Mouse (Mus musculus): ENCODE results near the gene Chpf. TPM values are rescaled to one million over a fixed set of nuclear protein-coding genes. Genes with fewer than 3 reads are reported as not detected.

The Chpf gene
- polyA plus RNA-seq, 1 experiment from 2014 or later, result 44.7 TPM

GRCm38 (mm10) chr1:75511437-75512210 lies 32.5 kb upstream of the Chpf start:
- Histone ChIP-seq H3K9ac (replicated peaks; ENCODE audit: low read depth, low read length) (no peak overlapping the region), H3K36me3 (ENCODE audit: control insufficient read depth, insufficient read depth, low read length) (no peaks in the 10 kb centered on the region), H3K4me2 (ENCODE audit: low read depth, low read length) (no peak overlapping the region), H3K4me3 (ENCODE audit: low read depth, low read length) (no peak overlapping the region), H3K27ac (ENCODE audit: low read depth, low read length) (no peak overlapping the region), H3K27me3 (ENCODE audit: control insufficient read depth, insufficient read depth, low read length) (no peaks in the 10 kb centered on the region), H3K9me3 (ENCODE audit: control insufficient read depth, low read length) (no peaks in the 10 kb centered on the region), H3K4me1 (ENCODE audit: control insufficient read depth, insufficient read depth, low read length) (peaks cover under 1% of the 10 kb centered on the region; the same call in 1 of the 2 replicates)
- WGBS, result 71% methylated on average over 4 of the region's 4 CpGs
- no peak for ATAC-seq (ENCODE audit: low read depth)

GRCm38 (mm10) chr1:75510154-75510553 lies 31.0 kb upstream of the Chpf start:
- Histone ChIP-seq H3K4me2 (ENCODE audit: low read depth, low read length) (no peak overlapping the region), H3K36me3 (ENCODE audit: control insufficient read depth, insufficient read depth, low read length) (no peaks in the 10 kb centered on the region), H3K27ac (ENCODE audit: low read depth, low read length) (no peak overlapping the region), H3K9me3 (ENCODE audit: control insufficient read depth, low read length) (no peaks in the 10 kb centered on the region), H3K4me3 (ENCODE audit: low read depth, low read length) (no peak overlapping the region), H3K27me3 (ENCODE audit: control insufficient read depth, insufficient read depth, low read length) (no peaks in the 10 kb centered on the region), H3K9ac (replicated peaks; ENCODE audit: low read depth, low read length) (no peak overlapping the region), H3K4me1 (ENCODE audit: control insufficient read depth, insufficient read depth, low read length) (peaks cover 3% of the 10 kb centered on the region; the same call in 1 of the 2 replicates)
- 75% methylated on average over 5 of the region's 5 CpGs for WGBS
- no peak for ATAC-seq (ENCODE audit: low read depth)

DNA sequence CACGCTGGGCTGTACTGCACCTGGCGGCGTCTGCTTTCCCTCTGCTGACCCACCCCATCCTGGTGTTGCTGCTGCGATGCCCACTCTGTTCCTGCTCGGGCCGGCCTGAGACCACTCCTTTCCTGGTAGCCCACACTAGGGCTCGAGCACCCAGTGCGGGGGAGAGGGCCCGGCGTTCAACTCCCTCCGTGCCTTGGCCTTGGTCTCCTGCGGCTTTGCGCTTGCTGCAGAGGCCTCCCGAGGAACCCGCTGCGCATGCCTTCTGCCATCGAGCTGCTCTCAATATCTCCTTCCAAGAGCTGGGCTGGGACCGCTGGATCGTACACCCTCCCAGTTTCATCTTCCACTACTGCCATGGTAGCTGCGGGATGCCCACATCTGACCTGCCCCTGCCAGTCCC lies 30.5 kb upstream of the Chpf start:
- no peak overlapping the region for H3K4me3 ChIP-seq (ENCODE audit: low read depth, low read length)
- no peaks in the 10 kb centered on the region for H3K36me3 ChIP-seq (ENCODE audit: control insufficient read depth, insufficient read depth, low read length)
- no peaks in the 10 kb centered on the region for H3K27me3 ChIP-seq (ENCODE audit: control insufficient read depth, insufficient read depth, low read length)
- H3K9ac ChIP-seq (replicated peaks; ENCODE audit: low read depth, low read length), result no peak overlapping the region
- H3K4me1 ChIP-seq (ENCODE audit: control insufficient read depth, insufficient read depth, low read length), result peaks cover 3% of the 10 kb centered on the region; the same call in 1 of the 2 replicates
- no peak overlapping the region for H3K4me2 ChIP-seq (ENCODE audit: low read depth, low read length)
- ATAC-seq (ENCODE audit: low read depth), result no peak
- 64% methylated on average over 20 of the region's 20 CpGs for WGBS
- no peak overlapping the region for H3K27ac ChIP-seq (ENCODE audit: low read depth, low read length)
- no peaks in the 10 kb centered on the region for H3K9me3 ChIP-seq (ENCODE audit: control insufficient read depth, low read length)

- H3K36me3 ChIP-seq (ENCODE audit: control insufficient read depth, insufficient read depth, low read length), result no peaks in the 10 kb centered on the region
- no peaks in the 10 kb centered on the region for H3K9me3 ChIP-seq (ENCODE audit: control insufficient read depth, low read length)
- peaks cover 3% of the 10 kb centered on the region; the same call in 1 of the 2 replicates for H3K4me1 ChIP-seq (ENCODE audit: control insufficient read depth, insufficient read depth, low read length)
- WGBS, result 79% methylated on average over 10 of the region's 10 CpGs
- ATAC-seq (ENCODE audit: low read depth), result no peak
- H3K27ac ChIP-seq (ENCODE audit: low read depth, low read length), result peak within 1 kb of the TSS; percentile 90
- peak within 1 kb of the TSS; percentile 83 for H3K4me3 ChIP-seq (ENCODE audit: low read depth, low read length)
- H3K9ac ChIP-seq (replicated peaks; ENCODE audit: low read depth, low read length), result peak within 1 kb of the TSS; percentile 97
- no peaks in the 10 kb centered on the region for H3K27me3 ChIP-seq (ENCODE audit: control insufficient read depth, insufficient read depth, low read length)
- H3K4me2 ChIP-seq (ENCODE audit: low read depth, low read length), result peak within 1 kb of the TSS; percentile 89
Measured at GRCm38 (mm10) chr1:75507006-75507405, 27.9 kb upstream of the Chpf start, which contains the start of gene Inha. Gene Inha (plus strand): TSS chr1:75507077.

DNA sequence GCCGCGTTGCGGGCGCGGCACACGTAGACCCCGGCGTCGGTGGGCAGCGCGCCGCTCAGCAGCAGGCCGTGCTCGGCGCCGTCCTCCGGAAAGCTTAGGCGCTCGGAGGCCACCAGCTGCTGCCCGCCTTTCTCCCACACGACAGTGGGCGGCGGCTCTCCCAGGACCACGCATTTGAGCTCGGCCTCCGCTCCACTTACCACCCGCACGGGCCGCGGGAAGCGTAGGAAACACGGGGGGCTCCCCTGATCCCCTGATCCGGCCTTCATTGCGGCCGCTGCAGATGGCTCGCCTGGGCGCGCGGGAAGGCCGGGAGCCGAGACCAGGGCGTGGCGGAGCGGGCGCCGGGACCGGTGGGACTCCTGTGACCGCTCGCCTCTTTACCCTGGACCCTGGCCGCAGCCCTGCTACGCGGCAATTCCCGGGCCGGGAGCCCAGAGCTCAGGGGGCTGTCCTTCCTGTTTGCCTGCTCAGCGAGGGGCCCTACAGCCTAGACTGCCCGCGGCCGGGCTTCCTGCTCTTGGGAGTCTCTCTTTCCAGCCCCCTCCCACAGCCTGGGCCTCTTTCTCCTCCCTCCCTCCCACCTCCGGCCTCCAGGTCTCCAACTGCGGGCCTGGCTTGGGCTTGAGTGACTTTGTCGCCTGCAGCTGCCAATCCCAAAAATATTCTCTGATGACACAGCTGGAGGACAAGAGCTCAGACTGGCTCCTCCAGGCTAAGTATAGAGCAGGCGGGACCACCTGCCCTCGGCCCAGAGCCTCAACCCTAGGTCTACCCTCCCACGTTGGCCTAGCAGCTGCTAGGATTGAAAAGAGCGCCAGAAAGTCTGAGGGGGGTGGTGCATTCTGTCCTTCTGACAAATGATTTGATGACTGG lies 27.1 kb upstream of the Chpf start, which contains the start of gene Obsl1:
TSS of gene Obsl1 (minus strand) at position 497 of the 876 bp plus-strand sequence.
- H3K27ac ChIP-seq (ENCODE audit: low read depth, low read length), result peak within 1 kb of the TSS; percentile 90
- H3K4me1 ChIP-seq (ENCODE audit: control insufficient read depth, insufficient read depth, low read length), result peaks cover 3% of the 10 kb centered on the region; the same call in 1 of the 2 replicates
- H3K9me3 ChIP-seq (ENCODE audit: control insufficient read depth, low read length), result no peaks in the 10 kb centered on the region
- no peaks in the 10 kb centered on the region for H3K27me3 ChIP-seq (ENCODE audit: control insufficient read depth, insufficient read depth, low read length)
- H3K9ac ChIP-seq (replicated peaks; ENCODE audit: low read depth, low read length), result peak within 1 kb of the TSS; percentile 97
- H3K4me2 ChIP-seq (ENCODE audit: low read depth, low read length), result peak within 1 kb of the TSS; percentile 89
- peaks cover 8% of the 10 kb centered on the region; the same call in 1 of the 2 replicates for H3K36me3 ChIP-seq (ENCODE audit: control insufficient read depth, insufficient read depth, low read length)
- WGBS, result under 1% methylated on average over 55 of the region's 65 CpGs
- peak within 1 kb of the TSS; percentile 83 for H3K4me3 ChIP-seq (ENCODE audit: low read depth, low read length)
- ATAC-seq (ENCODE audit: low read depth), result peak; percentile 67

DNA sequence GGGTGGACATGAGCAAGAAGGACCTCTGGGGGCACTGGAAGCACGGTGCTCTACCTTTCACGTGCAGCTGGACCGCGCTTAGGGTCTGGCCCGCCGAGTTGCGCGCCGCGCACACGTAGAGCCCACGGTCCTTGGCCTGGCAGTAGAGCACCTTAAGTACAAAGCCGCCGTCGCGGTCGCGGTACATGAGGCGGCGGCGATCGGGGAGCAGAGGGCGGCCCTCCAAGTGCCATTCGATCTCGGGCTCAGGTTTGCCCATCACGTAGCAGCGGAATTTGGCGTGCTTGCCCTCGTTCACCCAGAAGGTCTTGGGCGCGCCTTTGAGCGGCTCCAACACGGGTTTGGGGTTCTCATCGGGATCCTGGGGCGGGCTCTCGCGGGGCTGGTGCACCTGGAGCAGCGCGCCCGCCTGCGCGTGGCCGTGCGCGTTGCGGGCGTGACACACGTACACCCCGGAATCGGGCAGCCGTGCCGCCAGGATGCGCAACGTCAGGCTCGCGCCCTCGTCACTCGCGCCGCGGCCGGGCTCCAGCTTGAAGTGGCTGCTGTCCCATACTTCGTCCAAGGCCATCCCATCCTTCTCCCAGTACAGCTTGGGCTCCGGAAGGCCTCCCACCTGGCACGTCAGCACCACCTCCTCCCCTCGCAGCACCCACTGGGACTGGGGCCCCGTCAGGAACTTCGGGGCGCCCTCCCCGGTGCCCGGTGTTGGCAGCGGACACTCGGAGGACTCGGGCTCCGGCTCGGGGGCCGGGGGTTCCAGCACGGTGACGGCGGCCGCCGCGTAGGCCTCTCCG lies 26.2 kb upstream of the Chpf start:
- Histone ChIP-seq H3K9ac (replicated peaks; ENCODE audit: low read depth, low read length) (peak overlapping the region; percentile 97), H3K27me3 (ENCODE audit: control insufficient read depth, insufficient read depth, low read length) (no peaks in the 10 kb centered on the region), H3K36me3 (ENCODE audit: control insufficient read depth, insufficient read depth, low read length) (peaks cover 13% of the 10 kb centered on the region; the same call in 1 of the 2 replicates), H3K4me3 (ENCODE audit: low read depth, low read length) (peak overlapping the region; percentile 83), H3K27ac (ENCODE audit: low read depth, low read length) (peak overlapping the region; percentile 90), H3K9me3 (ENCODE audit: control insufficient read depth, low read length) (no peaks in the 10 kb centered on the region), H3K4me1 (ENCODE audit: control insufficient read depth, insufficient read depth, low read length) (peaks cover 3% of the 10 kb centered on the region; the same call in 1 of the 2 replicates), H3K4me2 (ENCODE audit: low read depth, low read length) (peak overlapping the region; percentile 89)
- WGBS, result under 1% methylated on average over 73 of the region's 84 CpGs
- ATAC-seq (ENCODE audit: low read depth), result peak; percentile 87

- Histone ChIP-seq H3K4me1 (ENCODE audit: control insufficient read depth, insufficient read depth, low read length) (peaks cover 3% of the 10 kb centered on the region; the same call in 1 of the 2 replicates), H3K27ac (ENCODE audit: low read depth, low read length) (no peak overlapping the region), H3K36me3 (ENCODE audit: control insufficient read depth, insufficient read depth, low read length) (peaks cover 19% of the 10 kb centered on the region; the same call in 1 of the 2 replicates), H3K4me3 (ENCODE audit: low read depth, low read length) (peak overlapping the region; percentile 83), H3K9me3 (ENCODE audit: control insufficient read depth, low read length) (no peaks in the 10 kb centered on the region), H3K27me3 (ENCODE audit: control insufficient read depth, insufficient read depth, low read length) (no peaks in the 10 kb centered on the region), H3K4me2 (ENCODE audit: low read depth, low read length) (peak overlapping the region; percentile 89), H3K9ac (replicated peaks; ENCODE audit: low read depth, low read length) (no peak overlapping the region; the same call in 1 of the 2 replicates)
- ATAC-seq (ENCODE audit: low read depth), result no peak
- 66% methylated on average over 9 of the region's 9 CpGs for WGBS
Measured at GRCm38 (mm10) chr1:75504256-75505045, 25.3 kb upstream of the Chpf start.

DNA sequence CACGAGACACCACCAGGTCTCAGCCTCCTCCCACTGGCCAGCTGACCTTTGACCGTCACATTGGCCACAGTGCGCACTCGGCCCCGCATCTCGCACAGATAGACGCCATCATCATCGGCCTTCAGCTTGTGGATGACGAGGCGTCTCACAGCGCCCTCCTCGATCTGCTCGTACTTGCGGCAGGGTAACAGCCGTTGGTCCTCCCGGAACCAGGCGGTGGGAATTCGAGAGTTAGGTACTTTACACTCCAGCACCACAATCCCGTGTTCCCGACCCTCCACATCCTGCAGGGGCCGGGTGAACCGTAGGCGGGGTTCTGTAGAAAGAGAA lies 24.5 kb upstream of the Chpf start:
- H3K9me3 ChIP-seq (ENCODE audit: control insufficient read depth, low read length), result no peaks in the 10 kb centered on the region
- peaks cover 19% of the 10 kb centered on the region; the same call in 1 of the 2 replicates for H3K36me3 ChIP-seq (ENCODE audit: control insufficient read depth, insufficient read depth, low read length)
- H3K4me2 ChIP-seq (ENCODE audit: low read depth, low read length), result no peak overlapping the region
- peaks cover 3% of the 10 kb centered on the region; the same call in 1 of the 2 replicates for H3K4me1 ChIP-seq (ENCODE audit: control insufficient read depth, insufficient read depth, low read length)
- no peak overlapping the region for H3K9ac ChIP-seq (replicated peaks; ENCODE audit: low read depth, low read length)
- no peak for ATAC-seq (ENCODE audit: low read depth)
- no peaks in the 10 kb centered on the region for H3K27me3 ChIP-seq (ENCODE audit: control insufficient read depth, insufficient read depth, low read length)
- H3K27ac ChIP-seq (ENCODE audit: low read depth, low read length), result no peak overlapping the region
- 76% methylated on average over 23 of the region's 23 CpGs for WGBS
- no peak overlapping the region for H3K4me3 ChIP-seq (ENCODE audit: low read depth, low read length)
